Mouse (Mus musculus) cerebellum, adult 2 months (tissue): ENCODE measurements at regions not wholly inside any gene's neighbourhood (a gene's known extent, or its start where the extent isn't known, plus 50 kb on each side); places are given as distances from the start of the nearest gene placed in this dataset.
A peak's percentile ranks its signal among the peaks of the same experiment; 100 is the strongest.

ENCODE experiments used
- DNase-seq, 2 experiments: peaks; one replicate each; pipeline ENCODE4 v3.0.0; 2021
- H3K27ac ChIP-seq: fragments of 200-500 bp; 2 replicates; pipeline ENCODE4 v1.5.1; 2012; ENCODE audit warnings: low read length, control low read depth, inconsistent platforms; ENCODE audit not compliant: insufficient read depth
- H3K27me3 ChIP-seq: fragments of 200-500 bp; 2 replicates; pipeline ENCODE4 v1.6.1; 2012; ENCODE audit warnings: inconsistent platforms, mild to moderate bottlenecking, low read length, moderate library complexity; ENCODE audit not compliant: control insufficient read depth, insufficient read depth
- H3K4me1 ChIP-seq: fragments of 200-500 bp; 2 replicates; pipeline ENCODE4 v1.6.1; 2011; ENCODE audit warnings: low read length; ENCODE audit not compliant: control insufficient read depth, insufficient read depth
- H3K4me3 ChIP-seq: fragments of 200-500 bp; replicated peaks from 2 replicates; pipeline ENCODE3; 2011; ENCODE audit warnings: mild to moderate bottlenecking, low read depth, low read length, control low read depth; ENCODE audit not compliant: insufficient read depth
- CTCF ChIP-seq: fragments of 200-500 bp; IDR thresholded peaks from 2 replicates; pipeline ENCODE4 v1.5.1; 2011; ENCODE audit warnings: low read depth, mild to moderate bottlenecking, control low read depth, low read length, moderate library complexity, borderline replicate concordance; ENCODE audit not compliant: insufficient read depth
- POLR2A ChIP-seq: fragments of 200-500 bp; IDR thresholded peaks from 2 replicates; pipeline ENCODE4 v1.6.1; 2011; ENCODE audit warnings: low read length, control low read depth, borderline replicate concordance; ENCODE audit not compliant: insufficient read depth
- WGBS: fragments of 180-500 bp; shearing (Covaris S2); methylation state at CpG from one replicate; pipeline ENCODE4 v1.1.7; 2018; 5-methylcytosine and 5-hydroxymethylcytosine counted together

DNA sequence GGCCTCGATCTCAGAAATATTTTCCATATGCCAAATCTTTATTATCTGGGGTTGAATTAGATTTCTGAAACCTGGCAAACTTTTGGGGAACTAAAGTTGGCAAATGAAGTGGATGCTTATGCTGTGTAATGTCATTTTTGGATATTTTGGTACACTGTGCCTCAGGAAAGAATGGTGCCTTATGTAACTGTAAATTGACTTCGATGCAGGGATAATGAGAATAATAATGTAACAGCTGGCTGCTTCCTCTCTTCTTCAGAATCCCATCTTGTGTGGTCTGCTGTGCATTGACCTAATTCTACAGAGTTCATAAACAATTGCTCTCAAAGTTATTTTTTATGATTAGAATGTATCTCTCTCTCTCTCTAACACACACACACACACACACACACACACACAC is 545.6 kb downstream of the Tfap2b start:
- Histone ChIP-seq H3K27me3 (no peaks in the 10 kb centered on the region), H3K4me3 (no peak overlapping the region), H3K4me1 (no peaks in the 10 kb centered on the region), H3K27ac (no peak overlapping the region)
- peak in 1 of 2 experiments; percentile 5 for DNase-seq
- TF ChIP-seq CTCF (no peak), POLR2A (no peak)
- WGBS: 81% methylated on average over 2 of the region's 2 CpGs

- TF ChIP-seq POLR2A: no peak
- TF ChIP-seq CTCF: no peak
- H3K27ac ChIP-seq: no peak overlapping the region
- H3K4me1 ChIP-seq: no peaks in the 10 kb centered on the region
- no peak for DNase-seq
- no peak overlapping the region for H3K4me3 ChIP-seq
- H3K27me3 ChIP-seq: no peaks in the 10 kb centered on the region; the same call in 1 of the 2 replicates
- WGBS: 83% methylated on average over 3 of the region's 3 CpGs
Measured at GRCm38 (mm10) chr1:19757921-19758436, 549.3 kb downstream of the Tfap2b start.

GRCm38 (mm10) chr1:19766879-19767278 is 558.2 kb downstream of the Tfap2b start:
- H3K27me3 ChIP-seq: no peaks in the 10 kb centered on the region
- no peak overlapping the region for H3K27ac ChIP-seq
- no peaks in the 10 kb centered on the region for H3K4me1 ChIP-seq
- H3K4me3 ChIP-seq: no peak overlapping the region
- no peak for DNase-seq
- no peak for TF ChIP-seq CTCF
- no peak for TF ChIP-seq POLR2A

- DNase-seq: no peak
- Histone ChIP-seq H3K27ac (no peak overlapping the region), H3K4me3 (no peak overlapping the region), H3K4me1 (no peaks in the 10 kb centered on the region), H3K27me3 (no peaks in the 10 kb centered on the region)
- no peak for TF ChIP-seq POLR2A
- TF ChIP-seq CTCF: no peak
Measured at GRCm38 (mm10) chr1:19772266-19772665, 563.6 kb downstream of the Tfap2b start.

- Histone ChIP-seq H3K27me3 (no peaks in the 10 kb centered on the region), H3K27ac (no peak overlapping the region), H3K4me1 (no peaks in the 10 kb centered on the region), H3K4me3 (no peak overlapping the region)
- no peak for DNase-seq
- no peak for TF ChIP-seq POLR2A
- WGBS: 86% methylated on average over 1 of the region's 1 CpGs
Measured at GRCm38 (mm10) chr1:19774502-19774901, 565.8 kb downstream of the Tfap2b start.

DNA sequence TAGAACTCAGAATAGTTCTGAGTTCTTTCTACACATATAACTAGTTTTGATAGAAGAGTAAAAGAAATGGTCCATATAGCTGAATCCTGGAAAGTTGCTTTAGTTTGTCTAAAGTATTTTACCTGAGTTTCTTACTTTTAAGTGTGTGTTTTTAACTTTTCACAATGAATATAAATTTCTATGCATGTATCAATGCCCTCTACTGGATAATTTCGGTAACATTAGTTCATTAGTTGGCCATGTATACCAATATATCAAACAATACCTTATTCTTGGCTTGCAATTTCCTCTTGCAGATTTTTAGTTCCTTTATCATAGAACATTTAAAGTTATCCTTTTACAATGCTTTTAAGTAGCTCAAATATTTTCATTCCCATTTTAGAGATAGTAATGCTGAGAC is 568.8 kb downstream of the Tfap2b start:
- WGBS: 54% methylated on average over 1 of the region's 1 CpGs
- no peak for DNase-seq
- no peak overlapping the region for H3K27ac ChIP-seq
- H3K4me1 ChIP-seq: no peaks in the 10 kb centered on the region
- H3K4me3 ChIP-seq: no peak overlapping the region
- no peaks in the 10 kb centered on the region for H3K27me3 ChIP-seq
- TF ChIP-seq POLR2A: no peak

DNA sequence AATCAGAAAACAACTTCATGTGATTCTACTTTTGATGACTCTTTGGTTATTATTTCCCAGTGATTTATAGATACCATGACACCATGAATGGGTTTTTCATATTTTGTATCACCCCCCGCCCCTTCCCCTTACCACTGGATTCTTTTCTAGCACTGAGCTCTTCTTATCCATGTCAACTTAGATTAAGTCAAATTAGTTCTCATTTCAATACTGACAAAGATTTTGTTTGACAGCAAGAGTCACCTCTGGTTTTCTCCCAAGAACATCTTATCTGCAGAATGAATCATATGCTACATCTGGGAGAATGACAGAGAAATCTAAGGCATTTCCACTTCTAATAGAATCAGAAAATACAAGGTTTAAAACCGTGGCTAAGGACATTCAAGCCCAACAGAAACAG is 578.3 kb downstream of the Tfap2b start:
- 76% methylated on average over 2 of the region's 2 CpGs for WGBS
- Histone ChIP-seq H3K4me3 (no peak overlapping the region), H3K4me1 (no peaks in the 10 kb centered on the region), H3K27ac (no peak overlapping the region), H3K27me3 (no peaks in the 10 kb centered on the region)
- DNase-seq: no peak
- no peak for TF ChIP-seq CTCF
- TF ChIP-seq POLR2A: no peak

DNA sequence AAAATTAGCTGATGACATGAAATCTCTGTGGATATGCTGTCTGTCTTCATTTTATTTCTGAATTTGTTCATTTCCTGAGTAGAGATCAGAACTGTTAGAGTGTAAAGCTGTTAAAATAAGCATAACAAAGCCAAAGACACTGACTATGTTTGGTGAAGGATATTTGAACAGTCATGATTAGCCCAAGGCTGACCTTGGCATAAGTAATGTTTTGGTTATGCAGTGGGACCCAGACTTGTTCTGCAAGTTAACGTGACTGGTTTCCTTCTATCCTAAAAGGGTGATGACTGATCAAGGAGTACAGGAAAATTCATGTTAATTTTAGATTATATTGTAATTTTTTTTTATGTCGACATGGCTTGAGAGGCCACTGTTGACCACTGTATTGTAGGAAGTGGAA is 585.4 kb downstream of the Tfap2b start:
- TF ChIP-seq POLR2A (no peak), CTCF (no peak)
- WGBS: 82% methylated on average over 2 of the region's 2 CpGs
- no peak overlapping the region for H3K27ac ChIP-seq

DNA sequence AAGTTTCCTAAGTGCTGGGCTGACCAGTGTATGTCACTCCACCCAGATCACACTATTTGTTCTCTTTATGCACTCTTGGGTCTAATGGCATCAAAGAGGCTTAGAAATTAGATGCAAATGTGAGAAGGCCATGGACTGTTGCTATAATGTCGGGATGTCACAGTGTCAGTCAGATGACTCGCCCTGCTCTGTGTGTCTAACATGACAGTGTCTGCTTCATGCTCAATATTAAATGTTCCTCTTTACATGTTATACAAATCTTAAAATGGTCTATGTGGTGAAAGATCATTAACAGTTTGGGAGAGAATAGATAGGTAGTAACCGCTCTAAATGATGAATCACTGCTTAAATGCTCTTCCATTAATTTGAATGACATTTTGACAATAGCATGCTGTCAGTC is 617.2 kb downstream of the Tfap2b start:
- Histone ChIP-seq H3K4me1 (no peaks in the 10 kb centered on the region), H3K27ac (no peak overlapping the region), H3K4me3 (no peak overlapping the region), H3K27me3 (no peaks in the 10 kb centered on the region)
- DNase-seq: no peak
- TF ChIP-seq POLR2A (no peak), CTCF (no peak)
- 58% methylated on average over 3 of the region's 3 CpGs for WGBS

More for the DNA sequence above, 585.4 kb downstream of the Tfap2b start:
- H3K27me3 ChIP-seq: no peaks in the 10 kb centered on the region
- H3K4me3 ChIP-seq: no peak overlapping the region
- no peak for DNase-seq
- no peaks in the 10 kb centered on the region for H3K4me1 ChIP-seq
